Mouse (Mus musculus) liver, embryonic 16.5 days (tissue): ENCODE data around the gene Grik5. TPM values are rescaled to one million over a fixed set of nuclear protein-coding genes. Genes with fewer than 3 reads are reported as not detected.
A peak's percentile ranks its signal among the peaks of the same experiment; 100 is the strongest.

ENCODE experiments used
- ATAC-seq: fragments of 200-750 bp; cut with Nextera tagmentation; 2 replicates; pipeline ENCODE4 v1.8.0; 2017; ENCODE audit warnings: low read depth, mild to moderate bottlenecking, moderate number of reproducible peaks, moderate library complexity
- H3K27ac ChIP-seq: fragments of 300-500 bp; sonication (generic); 2 replicates; pipeline ENCODE4 v1.5.1; 2014; ENCODE audit warnings: mild to moderate bottlenecking, low read length
- H3K27me3 ChIP-seq: fragments of 300-500 bp; sonication (generic); 2 replicates; pipeline ENCODE4 v1.6.1; 2014; ENCODE audit warnings: low read depth, low read length, mixed read lengths; ENCODE audit not compliant: control insufficient read depth, insufficient read depth
- H3K36me3 ChIP-seq: fragments of 300-500 bp; sonication (generic); 2 replicates; pipeline ENCODE4 v1.6.1; 2014; ENCODE audit warnings: mild to moderate bottlenecking; ENCODE audit not compliant: control insufficient read depth, insufficient read depth
- H3K4me1 ChIP-seq: fragments of 300-500 bp; sonication (generic); 2 replicates; pipeline ENCODE4 v1.6.1; 2014; ENCODE audit warnings: low read depth, low read length, mixed read lengths; ENCODE audit not compliant: control insufficient read depth
- H3K4me2 ChIP-seq: fragments of 300-500 bp; sonication (generic); 2 replicates; pipeline ENCODE4 v1.6.1; 2014; ENCODE audit warnings: low read depth, low read length, mixed read lengths
- H3K4me3 ChIP-seq: fragments of 300-500 bp; sonication (generic); 2 replicates; pipeline ENCODE4 v1.5.1; 2014; ENCODE audit warnings: low read depth, mild to moderate bottlenecking, low read length
- H3K9ac ChIP-seq: fragments of 300-500 bp; sonication (generic); 2 replicates; pipeline ENCODE4 v1.6.1; 2014; ENCODE audit warnings: low read depth, low read length
- H3K9me3 ChIP-seq: fragments of 300-500 bp; sonication (generic); replicated peaks from 2 replicates; pipeline ENCODE4 v1.6.1; 2016; ENCODE audit warnings: low read length; ENCODE audit not compliant: control insufficient read depth
- WGBS: fragments of 180-500 bp; shearing (Covaris S2); extraction: QIAGEN DNeasy Blood & Tissue Kit; methylation state at CpG from one replicate; pipeline ENCODE4 v1.1.7; 2014; ENCODE audit not compliant: insufficient replicate concordance; 5-methylcytosine and 5-hydroxymethylcytosine counted together
- polyA plus RNA-seq: library from polyadenylated mRNA; unstranded; fragments of >200 nt; fragmentation: Nextera tagmentation; extraction: Ambion mirVana; gene quantifications from 2 replicates; pipeline ENCODE4 v1.2.1, GENCODE M21; 2015

Grik5 gene
- 0.76 and 0.92 TPM in 2 replicates for polyA plus RNA-seq

- H3K27ac ChIP-seq = no peak within 1 kb of the TSS; the same call in 1 of the 2 replicates
- no peaks in the 10 kb centered on the region; the same call in 1 of the 2 replicates for H3K27me3 ChIP-seq
- peak within 1 kb of the TSS; percentile 83 for H3K4me2 ChIP-seq
- H3K9ac ChIP-seq = peak within 1 kb of the TSS; percentile 59
- H3K36me3 ChIP-seq = no peaks in the 10 kb centered on the region
- 5% methylated on average over 24 of the region's 28 CpGs for WGBS
- peaks cover 37% of the 10 kb centered on the region for H3K4me1 ChIP-seq
- H3K4me3 ChIP-seq = peak within 1 kb of the TSS; percentile 58
- no peak for ATAC-seq
- H3K9me3 ChIP-seq = no peaks in the 10 kb centered on the region
These were observed at the start of gene Grik5, which contains the start of gene Zfp574 for GRCm38 (mm10) chr7:25071979-25072715. Gene Grik5, minus strand, starts transcription at chr7:25072346. Gene Zfp574, plus strand, starts transcription at chr7:25072567.

GRCm38 (mm10) chr7:25121240-25121786 is 49.2 kb upstream of the Grik5 start:
- no peak overlapping the region for H3K9ac ChIP-seq
- H3K9me3 ChIP-seq = no peaks in the 10 kb centered on the region
- H3K4me3 ChIP-seq = no peak overlapping the region
- WGBS = 61% methylated on average over 13 of the region's 13 CpGs
- H3K4me1 ChIP-seq = no peaks in the 10 kb centered on the region
- H3K27ac ChIP-seq = no peak overlapping the region
- H3K4me2 ChIP-seq = no peak overlapping the region
- no peaks in the 10 kb centered on the region for H3K27me3 ChIP-seq
- no peaks in the 10 kb centered on the region for H3K36me3 ChIP-seq
- ATAC-seq = no peak

- WGBS = 31% methylated on average over 25 of the region's 25 CpGs
- peak; percentile 37 for ATAC-seq
- no peak overlapping the region for H3K27ac ChIP-seq
- no peaks in the 10 kb centered on the region for H3K36me3 ChIP-seq
- H3K4me3 ChIP-seq = no peak overlapping the region
- H3K4me1 ChIP-seq = no peaks in the 10 kb centered on the region
- H3K9me3 ChIP-seq = no peaks in the 10 kb centered on the region
- H3K9ac ChIP-seq = no peak overlapping the region
- H3K4me2 ChIP-seq = no peak overlapping the region
- no peaks in the 10 kb centered on the region for H3K27me3 ChIP-seq
These were observed 48.1 kb upstream of the Grik5 start for GRCm38 (mm10) chr7:25120061-25120834.

- Histone ChIP-seq H3K4me2 (no peak overlapping the region), H3K36me3 (no peaks in the 10 kb centered on the region), H3K4me3 (no peak overlapping the region), H3K27ac (no peak overlapping the region), H3K4me1 (no peaks in the 10 kb centered on the region), H3K9me3 (no peaks in the 10 kb centered on the region), H3K27me3 (no peaks in the 10 kb centered on the region), H3K9ac (no peak overlapping the region)
- no peak for ATAC-seq
- WGBS = 71% methylated on average over 16 of the region's 16 CpGs
These were observed 40.9 kb upstream of the Grik5 start for GRCm38 (mm10) chr7:25112956-25113603.

- no peak for ATAC-seq
- H3K9ac ChIP-seq = no peak overlapping the region
- H3K9me3 ChIP-seq = no peaks in the 10 kb centered on the region
- 72% methylated on average over 17 of the region's 17 CpGs for WGBS
- no peak overlapping the region for H3K4me2 ChIP-seq
- no peaks in the 10 kb centered on the region for H3K36me3 ChIP-seq
- no peak overlapping the region for H3K27ac ChIP-seq
- no peak overlapping the region for H3K4me3 ChIP-seq
- H3K4me1 ChIP-seq = no peaks in the 10 kb centered on the region
- no peaks in the 10 kb centered on the region for H3K27me3 ChIP-seq
These were observed 40.2 kb upstream of the Grik5 start for GRCm38 (mm10) chr7:25112178-25112955.

- 67% methylated on average over 9 of the region's 9 CpGs for WGBS
- Histone ChIP-seq H3K4me2 (no peak overlapping the region), H3K36me3 (no peaks in the 10 kb centered on the region), H3K27me3 (no peaks in the 10 kb centered on the region), H3K9ac (no peak overlapping the region), H3K27ac (no peak overlapping the region), H3K4me3 (no peak overlapping the region), H3K4me1 (no peaks in the 10 kb centered on the region), H3K9me3 (no peaks in the 10 kb centered on the region)
- ATAC-seq = no peak
These were observed 38.2 kb upstream of the Grik5 start for GRCm38 (mm10) chr7:25110336-25110735.

GRCm38 (mm10) chr7:25109355-25109754 is 37.2 kb upstream of the Grik5 start:
- Histone ChIP-seq H3K4me3 (no peak overlapping the region), H3K27me3 (no peaks in the 10 kb centered on the region), H3K9ac (no peak overlapping the region), H3K27ac (no peak overlapping the region), H3K36me3 (no peaks in the 10 kb centered on the region), H3K4me2 (no peak overlapping the region), H3K9me3 (no peaks in the 10 kb centered on the region), H3K4me1 (no peaks in the 10 kb centered on the region)
- no peak for ATAC-seq
- WGBS = 67% methylated on average over 12 of the region's 12 CpGs

GRCm38 (mm10) chr7:25106790-25107502 is 34.8 kb upstream of the Grik5 start:
- H3K36me3 ChIP-seq = no peaks in the 10 kb centered on the region
- WGBS = 32% methylated on average over 16 of the region's 17 CpGs
- H3K9ac ChIP-seq = no peak overlapping the region
- no peaks in the 10 kb centered on the region for H3K9me3 ChIP-seq
- no peak overlapping the region for H3K27ac ChIP-seq
- no peak overlapping the region for H3K4me2 ChIP-seq
- peak; percentile 32; the same call in 1 of the 2 replicates for ATAC-seq
- H3K4me3 ChIP-seq = no peak overlapping the region
- no peaks in the 10 kb centered on the region for H3K27me3 ChIP-seq
- no peaks in the 10 kb centered on the region for H3K4me1 ChIP-seq
